Mouse (Mus musculus): ENCODE measurements around the gene Gm20388.

DNA sequence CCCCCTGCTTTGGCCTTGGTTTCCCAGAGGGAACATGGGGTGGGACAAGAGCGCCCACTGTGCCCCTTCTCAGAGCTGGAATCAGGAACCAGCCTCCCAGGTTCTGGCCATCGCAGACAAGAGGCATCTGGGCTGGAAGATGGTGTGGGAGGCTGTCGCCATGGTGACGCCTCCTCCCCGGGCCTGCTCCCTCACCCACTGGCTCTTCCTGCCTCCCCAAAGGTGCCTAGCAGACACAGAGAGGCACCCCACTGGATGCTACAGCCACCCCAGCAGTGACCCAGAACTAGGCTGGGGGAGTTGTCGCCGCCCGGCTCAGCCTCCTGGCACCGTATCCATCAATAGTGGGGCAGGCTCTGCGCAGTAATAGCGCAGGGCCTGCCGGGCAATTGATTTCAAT lies 530.1 kb downstream of the Gm20388 start:
- TF ChIP-seq CTCF (IDR thresholded peaks at IDR 0.05; ENCODE audit: extremely low read depth, insufficient read depth, low read length) (no peak), POLR2A (IDR thresholded peaks at IDR 0.05; ENCODE audit: extremely low read depth, insufficient read depth, low read length) (no peak)

All from cortical plate, adult 2 months (tissue).